Mouse (Mus musculus): ENCODE results near the gene Gm20388. TPM values are rescaled to one million over a fixed set of nuclear protein-coding genes. Genes with fewer than 3 reads are reported as not detected.

The Gm20388 gene
- total RNA-seq, 2 experiments from 2014 or later = 12.7 TPM; not detected in 1

DNA sequence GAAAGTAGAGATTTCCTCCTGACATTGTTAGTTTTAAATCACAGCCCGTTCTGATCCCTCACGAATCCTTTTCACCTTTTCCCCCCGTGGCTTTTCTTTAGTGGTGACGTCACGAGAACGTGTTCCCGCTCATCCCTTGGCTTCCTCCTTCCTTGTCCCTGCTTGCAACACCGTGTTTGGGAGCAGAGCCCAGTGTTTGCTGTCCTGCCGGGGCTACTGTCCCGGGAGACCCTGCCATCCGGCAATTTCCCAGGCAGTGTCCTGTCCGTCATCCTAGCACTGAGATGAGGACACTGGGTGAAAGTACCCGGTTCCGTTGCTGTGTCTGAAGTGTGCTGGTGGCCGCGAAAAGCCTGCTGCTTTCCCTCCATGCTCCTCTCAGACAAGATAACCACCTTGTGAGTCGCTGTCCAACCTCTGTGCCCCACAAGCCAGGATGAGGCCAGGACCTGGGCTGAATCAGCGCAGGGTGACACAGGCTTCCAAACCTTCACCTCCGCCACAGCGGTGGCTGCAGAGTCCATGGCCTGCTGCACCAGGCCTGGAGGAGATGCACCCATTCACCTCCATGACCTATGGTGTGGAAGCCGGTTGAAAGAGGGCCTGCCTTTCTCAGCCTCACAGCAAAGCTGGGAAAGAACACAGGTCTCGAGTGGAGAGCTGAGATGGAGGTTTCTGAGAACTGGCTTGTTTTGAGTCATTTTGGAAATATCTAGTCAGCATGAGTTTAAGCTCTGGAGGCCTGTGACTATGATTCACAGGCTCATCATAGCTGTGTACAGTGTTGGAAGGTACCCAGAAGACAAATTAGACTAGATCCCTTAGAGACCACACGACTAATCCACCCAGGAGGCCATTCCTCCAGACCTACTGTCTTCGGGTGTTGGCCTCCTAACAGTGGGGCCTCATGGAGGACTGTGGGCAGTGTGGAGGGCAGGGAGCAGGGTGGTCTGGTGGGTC lies 4367.6 kb downstream of the Gm20388 start:
- no peak for DNase-seq

DNA sequence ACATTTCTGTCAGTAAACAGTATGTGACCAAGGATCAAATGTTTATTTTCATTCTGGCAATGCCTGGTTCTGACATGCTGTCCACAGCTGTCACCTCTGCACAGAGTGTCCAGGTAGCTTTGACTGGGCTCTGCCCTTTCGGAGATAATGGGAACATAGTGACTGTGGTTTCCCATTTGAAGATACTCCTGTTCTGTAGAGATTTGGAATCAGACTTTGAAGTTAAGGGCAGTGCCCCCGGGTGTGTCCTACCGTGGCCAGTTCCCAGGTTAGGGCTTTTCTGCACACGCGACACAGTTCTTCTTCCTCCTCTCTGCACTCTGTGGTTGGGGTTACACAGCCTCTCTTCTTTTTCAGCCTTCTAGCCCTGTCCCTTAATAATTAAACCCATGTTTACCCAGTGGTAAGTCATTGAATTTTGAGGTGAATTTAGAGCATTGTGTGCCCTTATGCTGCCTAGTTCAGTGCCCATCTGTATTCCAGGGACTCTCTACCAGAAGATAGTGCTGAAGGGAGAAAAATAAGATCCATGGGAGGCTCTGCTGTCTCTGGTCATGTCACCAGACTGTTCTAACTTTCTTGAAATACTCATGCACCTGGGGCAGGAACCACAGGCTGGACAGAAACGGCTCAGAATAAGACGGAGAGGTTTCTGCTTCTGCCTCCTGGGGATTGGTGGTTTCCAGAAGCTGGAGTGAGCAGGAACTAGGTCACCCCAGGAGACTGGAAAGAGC lies 4368.5 kb downstream of the Gm20388 start:
- DNase-seq = no peak

DNA sequence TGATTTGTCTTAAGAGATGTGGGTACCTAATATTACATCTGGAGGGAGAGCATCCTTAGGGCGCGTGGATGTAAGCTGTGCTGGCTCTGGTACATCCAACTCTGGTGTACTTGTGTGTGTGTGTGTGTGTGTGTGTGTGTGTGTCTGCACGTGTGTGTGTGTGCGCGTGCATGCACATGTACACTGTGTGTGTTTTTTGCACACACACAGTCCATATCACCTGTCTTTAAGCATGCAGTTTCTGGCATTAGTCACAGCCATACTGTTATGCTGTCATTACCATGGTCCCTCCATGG lies 4369.0 kb downstream of the Gm20388 start:
- DNase-seq = no peak

DNA sequence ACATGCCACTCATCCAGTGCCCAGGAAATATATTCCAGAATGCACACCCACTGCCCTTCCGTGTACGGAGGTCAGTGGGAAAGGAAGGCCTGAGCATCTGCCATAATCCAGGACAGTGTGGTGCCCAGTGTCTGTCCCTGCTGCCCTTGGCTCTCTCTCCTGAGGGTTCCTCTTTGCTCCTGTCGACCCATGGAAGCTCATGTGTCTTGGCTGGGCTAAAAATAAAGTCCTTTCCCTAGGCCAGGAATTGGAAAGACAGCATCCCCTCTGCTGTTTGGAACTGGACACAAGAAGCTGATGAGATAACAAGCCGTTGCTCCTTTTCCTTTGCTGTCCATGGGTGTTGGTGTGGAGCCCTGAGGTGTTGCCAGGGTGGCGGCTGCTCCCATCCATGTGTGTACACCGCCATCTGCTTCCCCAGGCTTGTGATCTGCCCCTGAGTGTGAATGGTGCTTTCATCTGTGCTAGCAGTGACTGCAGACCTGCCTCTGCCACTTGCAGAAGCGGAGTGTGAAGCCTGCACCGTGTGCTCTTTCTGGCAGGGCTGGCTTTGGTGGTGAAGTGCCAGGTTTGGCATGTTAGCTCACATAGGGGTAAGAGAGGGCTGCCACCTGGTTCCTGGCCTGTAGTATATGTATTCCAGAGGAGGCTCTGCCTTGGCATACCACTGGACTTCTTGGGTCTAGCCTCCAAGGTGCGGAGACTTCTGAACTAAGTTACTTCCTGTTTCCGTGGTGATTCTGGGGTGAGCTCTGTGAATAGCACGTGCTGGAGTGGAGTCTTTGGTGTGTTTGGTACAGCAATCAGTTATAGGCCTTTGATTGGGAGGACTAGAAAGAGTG lies 4371.3 kb downstream of the Gm20388 start:
- DNase-seq = no peak

DNA sequence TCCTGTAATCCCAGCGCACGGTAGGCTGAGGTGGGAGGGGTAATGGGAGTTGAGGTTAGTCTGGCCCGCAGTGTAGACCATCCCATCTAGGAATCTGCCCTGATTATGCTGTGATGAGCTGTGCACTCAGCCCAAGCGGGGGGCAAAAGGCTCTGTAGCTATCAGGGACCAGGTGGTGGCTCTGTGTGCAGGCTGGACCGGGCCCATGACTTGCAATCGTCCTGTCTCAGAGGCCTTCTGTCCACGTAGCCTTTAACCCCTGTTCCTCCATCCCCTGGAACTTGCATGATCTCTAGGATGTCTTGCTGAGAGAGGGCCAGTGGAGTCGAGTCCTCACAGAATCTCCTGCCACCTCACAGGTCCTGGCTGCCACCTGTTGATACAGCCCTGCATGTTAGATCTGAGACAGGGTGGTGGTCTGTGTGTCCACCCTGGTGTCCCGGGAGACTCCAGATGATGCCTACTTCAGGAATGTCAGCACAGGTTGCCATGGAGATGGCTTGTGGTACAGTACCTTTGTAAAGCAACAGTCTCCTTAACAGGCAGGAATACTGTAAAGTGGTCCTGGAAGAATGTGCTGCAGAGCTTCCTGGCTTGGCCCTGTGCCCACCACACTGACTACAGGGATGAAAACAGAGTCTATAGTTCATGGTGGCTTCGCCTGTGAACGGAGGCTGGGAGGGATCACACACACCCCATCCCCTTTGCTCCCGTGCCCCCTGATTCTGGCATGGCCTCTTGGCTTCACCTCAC lies 4372.4 kb downstream of the Gm20388 start:
- no peak for DNase-seq

DNA sequence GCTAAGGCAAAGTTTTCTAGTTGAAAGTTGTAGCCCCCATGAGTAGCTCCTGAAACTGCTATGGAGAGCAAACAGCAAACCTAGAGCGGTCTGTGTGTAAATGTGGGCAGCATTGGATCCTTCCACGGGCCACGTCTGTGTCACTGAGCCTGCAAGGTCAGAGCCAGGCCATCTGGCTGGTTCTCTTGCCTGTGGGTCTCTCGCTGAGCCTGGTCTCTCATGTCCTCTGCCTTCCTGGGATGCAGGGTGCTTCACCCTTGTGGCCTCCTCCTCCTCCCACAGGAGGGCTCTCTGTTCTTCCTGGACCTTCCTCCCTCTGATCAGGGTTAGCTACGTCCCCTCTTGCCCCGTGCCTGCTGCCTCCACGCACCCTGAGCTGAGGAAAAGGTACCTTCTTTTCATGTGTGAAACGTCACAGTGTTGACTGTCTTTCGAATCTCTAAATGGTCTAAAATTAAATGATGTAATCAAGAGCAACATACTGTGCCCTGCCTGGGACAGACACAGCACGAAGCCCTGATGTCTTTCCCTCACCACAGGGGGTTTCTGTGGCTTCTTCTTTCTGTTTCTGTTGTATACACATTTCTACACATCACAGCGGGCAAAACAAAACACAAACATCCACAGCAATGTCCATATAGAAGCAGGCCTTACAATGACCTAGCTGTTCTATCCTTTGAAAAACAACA lies 4373.1 kb downstream of the Gm20388 start:
- no peak for DNase-seq

DNA sequence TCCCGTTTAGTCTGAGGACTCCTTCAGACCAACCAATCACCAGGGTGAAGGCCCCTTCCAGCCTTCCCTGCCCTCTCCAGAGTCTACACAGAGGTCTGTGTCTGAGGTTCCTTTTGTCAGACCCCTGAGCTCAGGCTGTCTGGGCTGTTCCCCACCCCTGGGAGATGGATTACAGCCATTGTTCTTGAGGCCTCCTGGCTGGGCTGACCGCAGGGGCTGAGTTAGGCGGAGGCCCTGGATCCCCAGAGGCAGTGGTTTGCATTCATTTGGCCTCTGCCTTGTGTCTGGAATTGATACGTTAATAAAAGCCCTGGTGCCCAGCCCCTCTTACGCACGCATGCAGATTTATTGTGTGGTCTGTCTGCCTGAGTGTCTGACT lies 4373.7 kb downstream of the Gm20388 start:
- no peak for DNase-seq

DNA sequence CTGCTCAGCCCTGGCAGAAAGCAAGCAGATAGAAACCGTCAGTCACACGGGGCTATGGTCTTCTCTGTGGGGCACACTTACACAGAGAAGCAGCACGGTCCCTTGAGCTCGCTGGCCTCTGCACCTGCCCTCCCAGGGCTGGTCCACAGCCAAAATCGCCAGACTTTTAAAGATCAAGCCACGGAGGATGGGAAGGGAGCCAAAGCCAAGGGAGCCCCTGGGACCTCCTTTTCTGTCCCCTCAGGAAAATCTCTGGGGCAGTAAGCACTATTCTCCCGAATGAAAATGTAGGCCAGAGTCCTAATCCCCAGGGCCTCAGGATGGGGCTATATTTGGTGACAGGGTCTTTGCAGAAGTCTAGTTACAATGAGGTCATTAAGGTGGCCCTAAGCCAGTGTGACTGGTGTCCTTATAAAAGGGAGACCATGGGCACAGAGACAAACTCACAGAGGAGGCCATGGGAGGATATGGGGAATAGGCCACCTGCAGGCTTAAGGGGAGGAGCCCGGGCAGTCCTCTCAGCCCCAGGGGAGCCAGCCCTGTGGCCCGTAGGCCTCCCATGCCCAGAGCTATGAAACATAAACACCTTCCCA lies 4374.4 kb downstream of the Gm20388 start:
- no peak for DNase-seq

DNA sequence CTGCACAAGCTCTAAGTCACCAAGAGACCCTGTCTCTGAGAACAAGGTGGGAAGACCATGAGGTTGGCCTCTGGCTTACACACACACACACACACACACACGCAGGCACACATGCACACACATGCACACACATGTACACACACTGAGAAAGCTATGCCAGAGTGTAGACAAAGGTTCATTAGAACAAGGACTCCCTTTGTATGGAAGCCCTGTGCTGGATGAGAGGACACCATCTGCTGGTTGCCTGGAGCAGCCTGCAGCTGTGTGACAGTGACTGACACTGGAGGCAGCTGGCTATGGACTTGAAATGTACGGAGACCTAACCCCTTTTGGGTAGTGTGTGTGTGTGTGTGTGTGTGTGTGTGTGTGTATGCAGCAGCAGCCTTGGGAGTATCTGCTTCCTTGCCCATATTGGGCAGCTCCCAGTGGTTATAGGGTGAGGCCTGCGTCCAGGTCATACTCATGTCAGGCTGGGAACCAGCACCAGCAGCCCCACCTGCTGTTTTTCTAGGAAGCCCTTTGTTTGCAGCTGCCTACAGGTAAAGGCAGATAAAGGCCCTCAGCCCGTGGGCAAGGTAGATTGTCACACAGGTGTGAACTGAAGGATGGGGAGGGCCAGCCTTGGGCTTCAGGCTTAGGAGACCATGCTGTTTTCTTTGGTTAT lies 4376.0 kb downstream of the Gm20388 start:
- no peak for DNase-seq

DNA sequence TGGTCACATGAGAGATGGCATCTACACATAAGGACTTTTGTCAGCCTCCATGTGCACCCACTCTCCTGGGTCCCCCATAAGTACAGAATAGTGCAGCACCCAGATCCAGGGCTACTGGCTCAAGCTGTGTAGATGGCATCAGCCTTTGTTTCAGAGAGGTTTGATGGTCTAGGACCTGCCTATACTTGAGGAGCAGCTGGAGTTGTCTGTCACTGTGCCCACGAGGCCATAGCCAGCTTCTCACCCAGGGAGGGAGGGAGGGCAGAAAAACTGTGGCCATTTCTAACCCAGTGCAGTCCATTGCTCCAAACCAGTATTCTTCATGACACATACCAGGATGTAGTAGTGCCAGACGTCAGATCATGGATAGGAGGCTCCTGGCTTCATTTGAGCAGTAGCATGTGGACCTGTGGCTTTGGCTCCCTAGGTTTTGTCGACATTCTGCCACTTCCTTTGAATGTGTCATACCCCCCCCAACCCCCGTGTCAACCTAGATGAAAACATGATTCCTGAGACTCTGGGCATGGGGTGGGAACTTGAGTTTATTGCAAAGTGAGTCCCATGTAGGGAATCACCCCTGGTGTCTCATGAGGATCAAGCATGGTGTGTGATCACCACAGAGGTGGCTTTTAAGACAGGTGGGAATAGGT lies 4377.7 kb downstream of the Gm20388 start:
- DNase-seq = no peak

DNA sequence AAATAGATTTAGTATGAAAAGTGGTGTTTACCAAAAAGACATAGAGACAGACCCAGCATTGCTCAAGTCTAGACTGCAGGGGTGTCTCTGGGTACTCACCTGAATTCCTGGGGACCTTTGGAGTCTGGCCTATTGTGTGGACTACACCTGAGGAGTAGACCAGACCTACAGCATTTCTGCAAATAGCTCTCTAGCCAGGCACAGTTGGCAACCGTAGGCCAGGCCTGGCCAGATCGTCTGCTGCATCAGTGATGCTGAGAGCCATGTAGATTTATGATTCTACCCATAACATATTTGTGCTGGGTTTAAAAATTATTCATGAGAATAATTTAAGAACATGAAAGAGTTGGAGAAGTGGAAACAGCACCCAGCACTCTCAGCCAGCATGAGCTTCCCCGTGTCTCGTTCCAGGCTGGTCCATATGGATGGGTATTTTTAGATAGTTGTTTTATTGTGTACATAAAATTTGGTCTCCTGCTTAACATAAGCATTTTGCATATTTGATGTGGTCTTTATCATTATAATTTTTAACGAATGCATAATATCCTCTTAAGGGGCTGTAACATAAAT lies 4378.9 kb downstream of the Gm20388 start:
- DNase-seq = no peak

DNA sequence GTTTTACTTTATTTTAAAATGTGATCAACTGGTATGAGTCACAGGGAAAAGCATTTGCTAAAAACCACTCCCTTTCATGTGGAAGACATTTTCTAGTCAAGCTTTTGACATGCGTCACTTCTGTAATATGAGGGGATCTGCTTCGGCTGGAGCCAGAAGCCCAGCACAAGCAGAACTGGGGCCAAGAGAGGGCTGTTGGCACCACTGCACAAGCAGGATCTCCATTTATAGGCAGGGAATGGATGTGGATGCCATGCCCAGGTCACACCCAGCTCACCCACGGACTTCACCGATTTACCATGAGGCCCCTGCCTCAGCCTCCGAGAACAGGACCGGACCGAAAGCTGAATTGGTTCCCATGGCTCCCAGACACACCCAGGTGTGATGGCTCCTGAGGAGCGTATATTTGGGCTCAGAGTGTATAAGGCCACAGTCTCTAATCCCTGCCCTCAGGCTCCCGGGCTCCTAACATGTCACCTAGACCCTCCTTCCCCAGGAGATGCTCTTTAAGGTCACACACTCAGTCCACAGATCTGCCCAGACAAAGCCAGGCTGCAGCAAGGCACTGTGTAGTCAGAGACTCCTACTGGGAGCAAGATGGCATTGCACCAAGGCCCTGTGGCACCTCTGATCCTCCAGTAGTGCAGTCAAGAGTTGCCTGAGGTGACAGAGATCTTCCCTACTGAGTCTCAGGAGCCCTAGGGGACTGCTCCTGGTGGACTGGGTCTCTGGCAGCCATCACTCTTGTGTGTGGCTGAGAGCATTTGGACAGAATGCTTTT lies 4380.5 kb downstream of the Gm20388 start:
- DNase-seq = no peak

DNA sequence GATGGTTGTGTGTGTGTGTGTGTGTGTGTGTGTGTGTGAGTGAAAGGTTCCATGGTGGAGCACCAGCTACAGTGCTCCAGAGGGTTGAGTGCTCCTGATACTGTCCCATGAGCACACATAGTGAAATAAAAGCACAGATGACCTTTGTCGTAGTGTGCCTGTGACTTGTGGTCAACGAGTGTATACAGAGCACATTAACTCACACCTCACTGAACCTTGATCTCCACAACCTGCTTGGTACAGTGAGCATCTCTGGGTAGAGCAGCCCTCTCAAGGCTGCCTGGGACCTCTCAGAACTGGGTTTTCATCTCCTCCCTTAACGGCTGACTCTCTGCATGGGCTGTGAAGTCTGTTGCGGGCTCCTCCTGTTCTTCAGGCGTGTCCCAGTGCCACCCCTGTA lies 4381.1 kb downstream of the Gm20388 start:
- no peak for DNase-seq

DNA sequence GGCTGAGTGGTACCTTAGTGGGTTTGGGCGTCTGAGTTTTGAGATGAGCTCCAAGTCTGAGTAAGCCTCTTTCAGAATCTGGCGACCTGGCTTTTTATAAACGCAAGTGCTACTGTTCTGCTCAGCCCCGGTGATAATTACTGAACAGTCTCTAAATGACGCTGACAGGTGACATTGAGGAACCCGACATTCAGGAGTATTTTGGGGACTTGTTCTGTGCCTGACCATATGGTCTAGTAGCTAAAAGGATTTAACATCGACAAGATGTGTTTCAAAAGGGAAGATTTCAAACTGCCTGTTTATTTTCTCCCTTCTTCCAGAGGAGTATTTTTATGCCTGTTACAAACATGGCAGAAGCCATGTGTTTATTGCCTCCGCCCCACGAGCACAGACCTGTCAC lies 4382.3 kb downstream of the Gm20388 start:
- DNase-seq = no peak

DNA sequence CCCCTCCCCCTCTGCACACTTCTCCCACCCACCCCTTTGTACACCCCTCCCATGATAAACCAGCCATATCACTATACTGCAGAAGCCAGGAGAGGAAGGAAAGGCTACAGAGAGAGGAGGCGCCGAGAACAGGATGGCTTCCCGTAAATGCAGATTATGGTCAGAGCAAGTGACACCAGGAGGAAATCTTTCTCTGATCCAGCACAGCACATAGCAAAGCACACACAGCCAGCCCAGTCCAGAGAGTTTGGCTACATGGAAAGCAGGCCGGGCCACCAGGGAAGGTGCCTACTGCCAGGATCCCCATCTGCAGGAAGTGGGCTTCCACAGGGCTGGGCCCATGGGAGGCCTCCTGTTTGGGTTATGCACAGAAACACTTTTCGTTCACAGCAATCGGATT lies 4383.8 kb downstream of the Gm20388 start:
- no peak for DNase-seq

DNA sequence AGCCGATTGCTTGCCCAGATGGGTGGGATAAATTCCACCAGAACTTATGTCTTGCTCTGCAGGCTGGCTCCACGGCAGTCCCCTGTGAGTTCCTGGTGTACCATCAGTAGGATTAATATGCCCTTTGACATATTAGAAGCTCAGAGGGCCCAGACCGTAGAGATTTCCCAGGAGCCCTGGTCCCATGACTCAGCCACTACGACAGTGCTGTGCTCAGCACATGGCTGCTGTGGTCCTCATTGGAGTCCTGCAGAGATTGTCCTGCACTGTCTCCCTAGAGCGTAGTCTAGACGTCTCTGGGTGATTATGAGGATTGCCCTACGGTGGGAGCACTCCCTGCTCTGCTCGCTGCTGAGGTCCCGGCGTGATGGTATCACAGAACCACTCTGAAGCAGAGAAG lies 4384.3 kb downstream of the Gm20388 start:
- no peak for DNase-seq

DNA sequence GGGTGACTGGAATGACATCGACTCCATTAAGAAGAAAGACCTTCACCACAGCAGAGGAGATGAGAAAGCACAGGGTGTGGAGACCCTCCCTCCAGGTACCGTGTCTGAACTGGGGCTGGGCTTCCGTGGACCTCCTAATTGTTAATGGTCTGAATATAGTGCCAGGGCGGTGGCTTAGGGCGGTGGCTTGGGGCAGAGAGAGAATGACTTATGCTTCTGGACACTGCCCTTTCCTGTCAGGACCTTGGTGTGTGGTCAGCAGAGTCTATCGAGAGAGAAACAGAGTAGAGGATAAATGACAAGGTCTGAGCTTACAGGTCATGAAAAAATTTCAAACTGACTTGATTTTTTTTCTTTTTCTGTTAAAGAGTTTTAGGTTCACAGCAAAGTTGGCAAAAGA lies 4384.7 kb downstream of the Gm20388 start:
- DNase-seq = no peak

DNA sequence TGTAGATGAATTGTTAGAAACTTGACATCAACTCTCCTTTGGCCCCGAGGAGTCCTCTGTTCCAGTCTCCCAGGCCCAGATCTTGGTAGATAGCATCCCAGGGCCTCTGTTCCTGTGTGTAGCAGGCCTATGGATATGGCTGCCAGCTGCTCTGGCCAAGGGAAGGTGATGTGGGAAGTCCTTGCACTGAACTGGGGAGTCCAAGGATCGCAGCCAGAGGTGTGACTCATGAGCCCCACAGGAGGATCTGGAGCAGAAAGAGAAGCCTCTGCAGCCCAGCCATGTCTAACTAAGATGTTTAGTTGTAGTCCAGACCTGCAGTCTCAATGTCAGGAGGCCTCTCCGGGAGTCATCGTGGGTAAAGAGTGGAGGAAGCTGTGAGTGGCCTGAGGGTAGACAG lies 4390.9 kb downstream of the Gm20388 start:
- no peak for DNase-seq
